Comparison of ENCODE assay signal across 32 mouse cellular contexts in genomic region chr7:90395928-90396327, GRCm38 (mm10). TPM values are rescaled to one million over a fixed set of nuclear protein-coding genes. Genes with fewer than 3 reads are reported as not detected.
DNase-seq lines count a peak whose midpoint lies in the region; ATAC-seq and TF ChIP-seq lines count a peak whose summit lies in the region.
"Had no signal": no experiment of that assay in that cellular context is flagged by ENCODE, and none has a peak within 500 bp of the region (broad histone marks: within the 10 kb centered on the region; RNA-seq: fewer than 3 reads in every experiment).

No protein-coding gene starts in this region.

- no peaks in the 10 kb centered on the region for H3K36me3 ChIP-seq in heart, embryonic 12.5 days
- H3K36me3 ChIP-seq in heart, postnatal 0 days (replicated peaks; ENCODE audit: control insufficient read depth, insufficient read depth, low read length) = no peaks in the 10 kb centered on the region
- H3K36me3 ChIP-seq in heart, embryonic 10.5 days = no peaks in the 10 kb centered on the region
- no peaks in the 10 kb centered on the region for H3K36me3 ChIP-seq in liver, embryonic 11.5 days (ENCODE audit: control insufficient read depth, insufficient read depth, low read length)
- H3K36me3 ChIP-seq: embryonic facial prominence, embryonic 12.5 days; G1E; liver, embryonic 13.5 days; neural tube, embryonic 12.5 days had no signal

- peaks cover 13% of the 10 kb centered on the region for H3K4me1 ChIP-seq in heart, embryonic 12.5 days (replicated peaks)
- peaks cover 14% of the 10 kb centered on the region; the same call in 1 of the 2 replicates for H3K4me1 ChIP-seq in heart, postnatal 0 days (ENCODE audit: control insufficient read depth, insufficient read depth)
- H3K4me1 ChIP-seq in heart, embryonic 10.5 days = peaks cover 15% of the 10 kb centered on the region
- no peaks in the 10 kb centered on the region for H3K4me1 ChIP-seq in liver, embryonic 11.5 days (replicated peaks; ENCODE audit: control insufficient read depth, insufficient read depth, low read length)
- H3K4me1 ChIP-seq: embryonic facial prominence, embryonic 12.5 days; liver, embryonic 13.5 days; neural tube, embryonic 12.5 days had no signal

- peak overlapping the region; percentile 29; the same call in 1 of the 2 replicates for H3K27ac ChIP-seq in heart, embryonic 12.5 days (ENCODE audit: poor library complexity, severe bottlenecking)
- H3K27ac ChIP-seq in heart, postnatal 0 days (ENCODE audit: low read depth) = 0 out of 2 replicates have a peak overlapping the region, but pooled peaks have one; percentile 25
- no peak overlapping the region for H3K27ac ChIP-seq in heart, embryonic 10.5 days
- H3K27ac ChIP-seq in liver, embryonic 11.5 days (ENCODE audit: low read depth, low read length) = no peak overlapping the region
- H3K27ac ChIP-seq: embryonic facial prominence, embryonic 12.5 days; hindbrain, embryonic 14.5 days; liver, embryonic 13.5 days; macrophage; neural tube, embryonic 12.5 days had no signal

- H3K9me3 ChIP-seq in heart, embryonic 12.5 days (replicated peaks) = no peaks in the 10 kb centered on the region
- no peaks in the 10 kb centered on the region for H3K9me3 ChIP-seq in heart, postnatal 0 days (replicated peaks; ENCODE audit: control insufficient read depth, low read length)
- H3K9me3 ChIP-seq in heart, embryonic 10.5 days = no peaks in the 10 kb centered on the region
- no peaks in the 10 kb centered on the region for H3K9me3 ChIP-seq in liver, embryonic 11.5 days (ENCODE audit: control insufficient read depth, low read length)
- H3K9me3 ChIP-seq: embryonic facial prominence, embryonic 12.5 days; G1E; liver, embryonic 13.5 days; neural tube, embryonic 12.5 days had no signal

- TF ChIP-seq CTCF in heart, postnatal 0 days (IDR thresholded peaks at IDR 0.05; ENCODE audit: low read depth) = no peak

- H3K9ac ChIP-seq in heart, embryonic 12.5 days = no peak overlapping the region
- no peak overlapping the region for H3K9ac ChIP-seq in heart, postnatal 0 days (replicated peaks; ENCODE audit: low read depth, low read length)
- H3K9ac ChIP-seq in liver, embryonic 11.5 days (ENCODE audit: low read depth, low read length) = no peak overlapping the region
- H3K9ac ChIP-seq: embryonic facial prominence, embryonic 12.5 days; hindbrain, embryonic 14.5 days; liver, embryonic 13.5 days; neural tube, embryonic 12.5 days had no signal

- no peak for DNase-seq in heart, postnatal 4 days
- DNase-seq in heart, postnatal 0 days (ENCODE audit: low spot score) = no peak
- no peak for DNase-seq in heart, embryonic 10.5 days (ENCODE audit: low spot score)
- peak; percentile 75 for DNase-seq in Muller cell, postnatal 12 days (ENCODE audit: inconsistent ontology term)
- peak; percentile 30 for DNase-seq in brain, adult 2 months (ENCODE audit: low read depth, low spot score)
- DNase-seq in liver, embryonic 11.5 days (ENCODE audit: low spot score) = no peak
- DNase-seq: cerebellum, adult 8-10 months; cerebellum, postnatal 25 days; gastrocnemius, postnatal 25 days; heart, adult 11 months; heart, postnatal 36 days; kidney, adult 9 months; kidney, postnatal 10 days; layer of hippocampus, postnatal 36 days; left cerebral cortex, postnatal 4 days; liver, embryonic 13.5 days; lung, adult 18-20 months; right cerebral cortex, postnatal 4 days; thymus, adult 2 months; thymus, postnatal 36 days had no signal

- no peak for TF ChIP-seq EP300 in heart, postnatal 0 days (IDR thresholded peaks at IDR 0.05; ENCODE audit: low read depth)

- no peak for ATAC-seq in heart, embryonic 12.5 days (ENCODE audit: insufficient number of reproducible peaks, low FRiP score)
- no peak for ATAC-seq in heart, postnatal 0 days (ENCODE audit: insufficient read depth, low read depth)
- ATAC-seq in liver, embryonic 11.5 days (replicated peaks; ENCODE audit: low FRiP score) = no peak
- ATAC-seq: intestine, postnatal 0 days; lung, postnatal 0 days had no signal

- no peak overlapping the region for H3K4me2 ChIP-seq in heart, embryonic 12.5 days
- H3K4me2 ChIP-seq in heart, postnatal 0 days (ENCODE audit: low read depth, low read length) = peak overlapping the region; percentile 25; the same call in 1 of the 2 replicates
- no peak overlapping the region for H3K4me2 ChIP-seq in liver, embryonic 11.5 days
- H3K4me2 ChIP-seq: embryonic facial prominence, embryonic 12.5 days; hindbrain, embryonic 14.5 days; liver, embryonic 13.5 days; neural tube, embryonic 12.5 days had no signal

- H3K27me3 ChIP-seq in heart, embryonic 12.5 days (replicated peaks) = no peaks in the 10 kb centered on the region
- no peaks in the 10 kb centered on the region for H3K27me3 ChIP-seq in heart, postnatal 0 days (ENCODE audit: control insufficient read depth, insufficient read depth, low read length)
- H3K27me3 ChIP-seq in heart, embryonic 10.5 days (ENCODE audit: insufficient read depth, poor library complexity, severe bottlenecking) = no peaks in the 10 kb centered on the region
- H3K27me3 ChIP-seq in liver, embryonic 11.5 days (replicated peaks; ENCODE audit: control insufficient read depth, insufficient read depth, low read length) = no peaks in the 10 kb centered on the region
- H3K27me3 ChIP-seq: embryonic facial prominence, embryonic 12.5 days; liver, embryonic 13.5 days; neural tube, embryonic 12.5 days had no signal

- 41% methylated on average over 5 of the region's 5 CpGs for WGBS in heart, embryonic 12.5 days
- 45% methylated on average over 5 of the region's 5 CpGs for WGBS in heart, postnatal 0 days
- 51% methylated on average over 5 of the region's 5 CpGs for WGBS in heart, embryonic 10.5 days
- 54% methylated on average over 5 of the region's 5 CpGs for WGBS in liver, embryonic 11.5 days

- no peak overlapping the region for H3K4me3 ChIP-seq in heart, embryonic 12.5 days
- 0 out of 2 replicates have a peak overlapping the region, but pooled peaks have one; percentile 13 for H3K4me3 ChIP-seq in heart, postnatal 0 days (ENCODE audit: low read depth, low read length)
- H3K4me3 ChIP-seq in heart, embryonic 10.5 days = no peak overlapping the region
- no peak overlapping the region for H3K4me3 ChIP-seq in liver, embryonic 11.5 days (ENCODE audit: low read depth, low read length)
- H3K4me3 ChIP-seq: embryonic facial prominence, embryonic 12.5 days; erythroblast, embryonic 14.5 days; liver, embryonic 13.5 days; myocyte; neural tube, embryonic 12.5 days had no signal

RNA-seq across cellular contexts. Expression of gene Ccdc89, which starts 30.4 kb away (rescaled TPM):
- 0.95 and 1.9 TPM in 2 replicates for polyA plus RNA-seq in heart, embryonic 12.5 days (2016; fragmentation: Nextera tagmentation; extraction: Ambion mirVana)
- total RNA-seq in heart, postnatal 4 days (2021) = under 1 TPM; 0.38 to 0.52 TPM
- total RNA-seq in heart, postnatal 0 days (2014; rRNA removed; ENCODE audit: low replicate concordance) = not detected in 2 replicates
- 0.30 and 0.51 TPM in 2 replicates for polyA plus RNA-seq in heart, postnatal 0 days (2015; fragmentation: Nextera tagmentation; extraction: Ambion mirVana)
- 1.3 and 2.0 TPM in 2 replicates for polyA plus RNA-seq in heart, embryonic 10.5 days (2016; fragmentation: Nextera tagmentation; extraction: Ambion mirVana)
- polyA plus RNA-seq in liver, embryonic 11.5 days (2014; fragmentation: Nextera tagmentation; extraction: Ambion mirVana) = 0.74 TPM in 2 replicates
- total RNA-seq: megakaryocyte-erythroid progenitor cell, adult 5-6 weeks had no signal
- polyA plus RNA-seq: erythroblast, embryonic 14.5 days; G1E; spleen, adult 2 months had no signal

RNA-seq across cellular contexts. Expression of gene Crebzf, which starts 46.6 kb away (rescaled TPM):
- polyA plus RNA-seq in heart, embryonic 12.5 days (2016; fragmentation: Nextera tagmentation; extraction: Ambion mirVana) = 38.7 and 39.5 TPM in 2 replicates
- 10 to 100 TPM; 34.4 to 37.6 TPM for total RNA-seq in heart, postnatal 4 days (2021)
- total RNA-seq in heart, postnatal 0 days (2014; rRNA removed; ENCODE audit: low replicate concordance) = 49.3 and 55.3 TPM in 2 replicates
- polyA plus RNA-seq in heart, postnatal 0 days (2015; fragmentation: Nextera tagmentation; extraction: Ambion mirVana) = 10.6 and 11.3 TPM in 2 replicates
- polyA plus RNA-seq in heart, embryonic 10.5 days (2016; fragmentation: Nextera tagmentation; extraction: Ambion mirVana) = 16.2 and 24.9 TPM in 2 replicates
- 28.0 and 33.6 TPM in 2 replicates for polyA plus RNA-seq in liver, embryonic 11.5 days (2014; fragmentation: Nextera tagmentation; extraction: Ambion mirVana)

Comparison
In these comparisons a context has a peak if more than half of its experiments do, and no peak if none do; other contexts are left out.
1. H3K27ac ChIP-seq: peak in heart, embryonic 12.5 days (single experiment) and heart, postnatal 0 days (single experiment); none in heart, embryonic 10.5 days (single experiment) and liver, embryonic 11.5 days (single experiment).
2. DNase-seq: peak in Muller cell, postnatal 12 days (single experiment) and brain, adult 2 months (single experiment); none in heart, postnatal 4 days (single experiment), heart, postnatal 0 days (single experiment), heart, embryonic 10.5 days (single experiment) and liver, embryonic 11.5 days (single experiment).